Mouse (Mus musculus) liver, postnatal 0 days (tissue): Measurements from ENCODE around the gene Hspb8.

Experiments used
- CTCF ChIP-seq: sonication (generic); IDR thresholded peaks from 2 replicates; pipeline ENCODE4 v1.5.1; 2016; ENCODE audit warnings: antibody characterized with exemption, low read depth
- EP300 ChIP-seq: IDR thresholded peaks from 2 replicates; pipeline ENCODE4 v1.6.1; 2016; ENCODE audit warnings: antibody characterized with exemption, low read depth, mild to moderate bottlenecking

DNA sequence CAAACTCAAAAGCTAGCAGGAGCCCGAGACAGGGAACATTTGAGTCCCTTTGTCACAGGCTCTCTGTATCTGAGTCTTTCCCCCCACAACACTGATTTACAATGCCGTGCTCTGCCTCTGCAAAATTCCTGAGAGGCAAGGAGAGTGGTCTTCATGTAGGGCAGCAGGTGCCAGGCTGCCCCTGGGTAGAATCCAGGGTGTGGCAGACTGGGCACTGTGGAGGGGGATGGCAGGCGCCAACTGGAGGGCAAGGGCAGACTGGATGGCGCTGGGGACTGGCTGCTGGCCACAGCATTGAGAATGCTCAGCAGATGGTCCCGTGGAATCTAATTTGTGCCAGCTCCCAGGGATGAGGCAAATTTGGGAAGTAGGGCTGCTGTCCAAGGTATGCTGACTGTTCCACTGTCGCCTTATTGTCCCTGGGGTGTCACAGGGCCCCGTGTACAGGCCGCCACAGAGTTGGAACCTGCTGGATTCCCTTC is 20.8 kb upstream of the Hspb8 start:
- no peak for TF ChIP-seq CTCF
- TF ChIP-seq EP300, result no peak
